Mouse (Mus musculus) large intestine, adult 2 months (tissue): Measurements from ENCODE around the gene Cs. TPM values are rescaled to one million over a fixed set of nuclear protein-coding genes. Genes with fewer than 3 reads are reported as not detected.

Experiments used
- DNase-seq: peaks from one replicate; pipeline ENCODE4 v3.0.0-alpha.2; 2012; ENCODE audit warnings: low read depth, low spot score
- WGBS: fragments of 180-500 bp; shearing (Covaris S2); methylation state at CpG from one replicate; pipeline ENCODE4 v1.1.7; 2018; 5-methylcytosine and 5-hydroxymethylcytosine counted together
- polyA plus RNA-seq: library from polyadenylated mRNA; depleted of rRNA; stranded (reverse); fragments of >200 nt; gene quantifications from 2 replicates; pipeline ENCODE4 v1.2.3, GENCODE M21; 2012

Gene Cs
- polyA plus RNA-seq, 1 experiment, result 361 TPM

- WGBS, result 27% methylated on average over 4 of the region's 4 CpGs
- DNase-seq, result peak; percentile 89
These were observed 33.1 kb downstream of the Cs start for GRCm38 (mm10) chr10:128370601-128371000.

GRCm38 (mm10) chr10:128372142-128372541, 34.6 kb downstream of the Cs start:
- WGBS, result 82% methylated on average over 5 of the region's 5 CpGs
- DNase-seq, result no peak

- 56% methylated on average over 6 of the region's 6 CpGs for WGBS
- DNase-seq, result no peak
These were observed 35.6 kb downstream of the Cs start for GRCm38 (mm10) chr10:128372989-128373748.

DNA sequence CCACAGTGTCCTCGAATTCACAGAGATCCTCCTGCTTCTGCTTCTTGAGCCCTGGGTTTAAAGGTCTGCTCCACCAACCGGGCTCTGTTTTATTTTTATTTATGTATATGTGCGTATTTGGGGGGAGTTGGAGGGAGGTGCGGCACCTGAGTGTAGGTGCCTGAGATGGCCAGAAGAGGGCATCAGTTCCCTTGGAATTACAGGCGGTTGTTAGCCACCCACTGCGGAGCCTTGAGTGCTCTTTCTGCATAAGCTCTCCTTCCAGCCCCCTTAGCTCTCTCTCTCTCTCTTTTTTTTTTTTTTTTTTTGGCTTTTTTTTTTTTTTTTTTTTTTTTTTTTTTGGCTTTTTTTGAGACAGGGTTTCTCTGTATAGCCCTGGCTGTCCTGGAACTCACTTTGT, 36.9 kb downstream of the Cs start:
- 83% methylated on average over 6 of the region's 6 CpGs for WGBS
- DNase-seq, result no peak

- DNase-seq, result no peak
- WGBS, result 52% methylated on average over 4 of the region's 4 CpGs
These were observed 38.5 kb downstream of the Cs start for GRCm38 (mm10) chr10:128376099-128376454.

- whole genome bisulfite sequencing, result under 1% methylated on average over 60 of the region's 73 CpGs
- no peak for DNase-seq
These were observed 39.1 kb downstream of the Cs start, which contains the start of gene Ankrd52 for GRCm38 (mm10) chr10:128376455-128377211. Ankrd52 (plus strand) TSS chr10:128377115.

GRCm38 (mm10) chr10:128377222-128377939, 39.8 kb downstream of the Cs start:
- DNase-seq, result no peak
- under 1% methylated on average over 47 of the region's 47 CpGs for WGBS

DNA sequence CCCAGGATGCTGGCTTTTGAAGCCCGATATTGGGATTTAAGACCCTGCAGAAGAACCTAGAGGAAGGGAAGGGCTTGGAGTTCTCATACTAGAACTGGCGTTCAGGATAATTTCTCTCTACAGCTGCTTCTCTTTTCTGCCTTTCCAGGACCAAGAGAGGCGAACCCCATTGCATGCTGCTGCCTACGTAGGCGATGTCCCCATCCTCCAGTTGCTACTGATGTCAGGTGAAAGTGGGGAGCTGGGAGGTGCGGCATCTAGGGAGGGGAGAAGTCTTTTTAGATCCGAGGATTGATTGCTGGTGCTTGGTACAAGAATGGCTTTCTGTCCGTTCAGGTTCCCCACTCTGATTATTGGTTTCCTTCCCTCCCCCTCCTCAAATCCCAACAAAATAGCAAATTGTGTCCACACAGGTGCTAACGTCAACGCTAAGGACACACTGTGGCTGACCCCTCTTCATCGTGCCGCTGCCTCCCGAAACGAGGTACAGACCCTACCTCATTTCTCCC, 40.5 kb downstream of the Cs start:
- 61% methylated on average over 14 of the region's 14 CpGs for WGBS
- no peak for DNase-seq

DNA sequence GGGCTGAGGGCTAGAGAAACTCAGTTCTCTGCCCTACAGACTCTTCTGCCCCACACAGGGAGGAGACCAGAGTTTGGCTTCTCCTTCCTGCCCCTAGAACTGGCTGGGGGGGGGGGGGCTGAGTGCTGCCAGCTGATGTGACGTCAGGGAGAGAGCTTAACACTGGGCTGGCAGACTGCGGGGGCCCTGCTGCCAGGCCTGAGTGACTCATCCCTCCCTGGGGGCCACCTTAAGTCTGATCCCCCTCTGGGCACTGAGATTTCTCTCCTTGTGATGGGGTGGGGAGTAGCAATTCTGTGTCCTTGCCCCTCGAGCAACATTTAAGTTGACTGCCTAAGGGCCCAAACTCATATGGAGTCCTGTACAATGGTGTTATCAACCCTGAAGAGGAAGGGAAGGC, 40.9 kb downstream of the Cs start:
- 70% methylated on average over 3 of the region's 3 CpGs for WGBS

DNA sequence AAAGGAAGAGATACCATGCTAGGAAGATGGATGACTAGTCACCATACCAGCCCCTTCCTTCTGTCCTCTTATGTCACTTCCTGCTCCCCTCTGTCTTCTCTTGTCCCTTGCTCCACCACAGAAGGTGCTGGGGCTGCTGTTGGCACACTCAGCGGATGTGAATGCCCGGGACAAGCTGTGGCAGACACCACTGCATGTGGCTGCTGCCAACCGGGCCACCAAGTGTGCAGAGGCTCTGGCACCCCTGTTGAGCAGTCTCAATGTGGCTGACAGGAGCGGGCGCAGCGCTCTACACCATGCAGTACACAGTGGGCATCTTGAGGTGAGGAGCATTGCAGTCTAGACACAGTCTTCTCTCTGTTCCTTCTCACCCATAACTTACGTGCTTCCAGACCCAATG, 41.7 kb downstream of the Cs start:
- WGBS, result 91% methylated on average over 7 of the region's 7 CpGs
- DNase-seq, result no peak

More for the DNA sequence above, 40.9 kb downstream of the Cs start:
- DNase-seq, result no peak

GRCm38 (mm10) chr10:128380565-128380964, 43.0 kb downstream of the Cs start:
- WGBS, result 61% methylated on average over 5 of the region's 5 CpGs
- DNase-seq, result no peak

GRCm38 (mm10) chr10:128382482-128382881, 44.9 kb downstream of the Cs start:
- no peak for DNase-seq
- 83% methylated on average over 8 of the region's 8 CpGs for WGBS

DNA sequence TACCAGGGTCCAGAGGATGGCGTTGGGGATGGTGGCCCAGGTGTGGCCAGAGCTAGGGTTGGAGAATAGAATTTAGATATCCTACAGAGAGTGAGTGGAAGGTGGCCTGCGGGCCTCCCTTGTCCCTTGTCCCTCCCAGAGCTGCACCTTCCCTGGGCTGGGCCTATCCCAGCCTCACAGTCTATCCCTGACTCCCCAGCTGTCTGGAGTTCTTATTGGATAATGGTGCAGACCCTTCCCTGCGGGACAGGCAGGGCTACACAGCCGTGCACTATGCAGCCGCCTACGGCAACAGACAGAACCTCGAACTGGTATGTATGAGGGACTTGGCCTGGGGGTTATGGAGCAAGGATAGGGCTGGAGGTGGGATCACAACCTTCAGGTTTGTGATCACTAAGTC, 48.4 kb downstream of the Cs start:
- WGBS, result 88% methylated on average over 7 of the region's 7 CpGs
- no peak for DNase-seq

- 94% methylated on average over 14 of the region's 14 CpGs for WGBS
- DNase-seq, result no peak
These were observed 51.4 kb downstream of the Cs start for GRCm38 (mm10) chr10:128388941-128389340.

DNA sequence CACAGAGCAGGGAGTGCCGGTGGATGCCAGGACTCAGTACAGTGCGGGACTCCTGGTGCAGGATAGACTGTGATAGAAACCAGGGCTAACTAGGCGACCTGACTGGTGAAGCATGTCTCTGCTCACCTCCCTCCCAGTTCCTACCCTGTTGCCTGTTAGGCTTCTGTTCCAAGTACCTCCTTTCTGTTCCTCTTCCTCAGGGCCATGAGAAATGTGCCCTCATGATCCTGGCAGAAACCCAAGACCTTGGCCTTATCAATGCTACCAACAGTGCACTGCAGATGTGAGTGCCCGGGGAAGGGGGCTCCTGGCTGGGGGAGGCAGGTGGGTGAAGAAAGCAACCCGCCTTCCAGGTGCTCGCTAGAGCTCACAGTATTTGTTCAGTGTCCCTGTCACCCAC, 52.0 kb downstream of the Cs start:
- no peak for DNase-seq
- 79% methylated on average over 6 of the region's 6 CpGs for WGBS

- WGBS, result 86% methylated on average over 12 of the region's 12 CpGs
These were observed 52.8 kb downstream of the Cs start for GRCm38 (mm10) chr10:128390366-128390765.

DNA sequence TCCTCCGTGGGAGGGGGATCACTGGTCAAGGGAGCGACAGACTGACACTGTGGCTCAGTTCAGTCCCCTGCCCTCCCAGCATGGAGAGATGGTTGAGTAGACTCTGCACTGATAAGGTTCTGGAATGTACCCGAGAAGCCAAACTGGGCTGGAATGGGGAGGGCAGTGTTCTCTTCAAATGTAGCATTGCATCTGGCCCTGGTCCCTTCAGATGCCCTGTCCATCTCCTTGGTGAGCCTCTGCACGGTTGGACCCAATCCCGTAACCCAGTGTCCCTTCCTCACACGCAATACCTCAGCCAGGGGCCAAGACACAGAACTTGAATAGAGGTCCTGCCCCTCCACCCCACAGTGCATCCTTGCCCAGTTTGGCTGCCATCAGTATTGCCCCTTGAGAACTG, 54.3 kb downstream of the Cs start:
- no peak for DNase-seq
- 82% methylated on average over 6 of the region's 6 CpGs for WGBS

More at GRCm38 (mm10) chr10:128390366-128390765, 52.8 kb downstream of the Cs start:
- DNase-seq, result no peak

DNA sequence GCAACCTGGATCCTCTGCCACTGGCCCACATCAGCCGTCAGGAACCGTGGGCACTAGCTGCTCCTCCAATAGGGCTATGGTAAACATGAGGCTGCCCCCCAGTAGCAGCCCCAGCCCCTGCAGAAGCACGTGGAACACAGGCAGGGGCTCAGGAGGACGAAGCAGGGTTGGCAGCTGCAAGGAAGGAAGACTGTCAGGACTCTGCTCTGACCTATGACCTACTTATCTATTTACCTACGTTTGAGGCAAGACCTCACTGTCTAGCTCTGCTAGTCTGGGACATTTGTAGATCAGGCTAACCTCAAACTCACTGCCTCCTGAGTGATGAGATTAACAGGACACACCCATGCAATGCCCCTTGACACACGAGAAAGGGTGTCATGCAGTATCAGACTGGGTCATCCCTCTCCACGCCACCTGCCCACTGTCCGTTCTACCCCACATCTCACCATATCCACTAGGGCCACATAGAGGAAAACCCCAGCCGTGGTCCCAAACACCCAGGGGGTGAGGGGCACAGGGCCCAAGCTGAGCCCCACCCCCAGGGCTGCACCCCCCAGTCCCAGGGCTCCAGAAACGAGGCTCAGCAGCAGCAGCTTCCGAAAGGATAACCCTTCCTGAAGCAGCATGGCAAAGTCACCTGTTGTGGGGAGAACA, 58.6 kb downstream of the Cs start:
- WGBS, result 50% methylated on average over 11 of the region's 11 CpGs
- no peak for DNase-seq

DNA sequence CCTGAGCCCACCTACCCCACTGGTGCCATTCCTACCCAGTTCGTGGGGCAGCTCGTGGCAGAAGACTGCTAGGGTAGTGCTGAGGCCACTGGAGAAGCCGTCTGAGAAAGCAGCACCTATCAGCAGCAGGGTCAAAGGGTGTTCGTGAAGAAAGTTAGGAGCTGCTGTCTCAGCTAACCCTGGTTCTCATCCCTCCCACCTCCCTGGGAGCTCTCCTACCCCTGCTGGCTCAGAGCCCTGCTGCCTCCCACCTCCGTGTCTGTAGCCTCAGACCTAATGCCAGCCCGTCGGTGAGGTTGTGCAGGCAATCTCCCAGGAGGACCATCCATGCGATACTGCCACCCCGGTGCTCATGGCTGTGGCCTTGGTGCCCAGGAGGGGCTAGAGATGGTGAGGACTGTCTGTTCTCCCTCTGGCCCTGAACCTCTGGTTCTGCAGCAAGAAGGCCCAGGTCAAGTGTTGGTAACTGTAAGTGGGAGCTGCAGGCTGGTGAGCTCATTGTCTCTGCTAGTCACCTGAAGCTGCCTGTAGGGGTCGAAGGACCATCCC, 59.3 kb downstream of the Cs start:
- DNase-seq, result no peak
- 66% methylated on average over 10 of the region's 10 CpGs for WGBS
